Mouse (Mus musculus): Measurements from ENCODE around the gene Olfr138.

The Olfr138 gene

DNA sequence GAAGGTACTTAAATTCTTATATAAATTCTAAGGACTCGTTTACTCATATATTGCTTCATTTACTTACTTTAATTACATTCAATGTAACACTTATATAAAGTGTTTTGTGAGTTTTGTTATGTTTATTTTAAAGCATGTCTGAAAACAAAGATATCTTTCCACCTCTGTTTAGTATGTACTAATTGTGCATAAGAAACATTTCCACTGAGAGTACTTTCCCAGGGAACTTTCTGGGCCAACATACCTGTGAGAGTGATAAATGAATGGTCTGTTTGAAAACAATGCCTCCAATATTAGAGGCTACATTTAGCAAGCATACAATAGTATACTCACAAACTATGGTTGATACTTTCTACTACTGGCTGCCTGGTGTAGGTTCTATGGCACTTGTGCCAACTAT, at the start of gene Olfr138:
Gene Olfr138, plus strand, starts transcription at position 301 of the 400 bp plus-strand sequence.
- DNase-seq (ENCODE audit: low spot score in 2 of 2): no peak

- no peak for DNase-seq (ENCODE audit: low spot score in 2 of 2)
Measured at GRCm38 (mm10) chr17:38307470-38307869, 46.6 kb downstream of the Olfr138 start, which contains the start of gene Olfr137. Gene Olfr137, minus strand, starts transcription at chr17:38307570.

All from cerebellum, postnatal 4 days (tissue).